17 mouse cellular contexts compared by ENCODE assay signal in the genomic region with DNA sequence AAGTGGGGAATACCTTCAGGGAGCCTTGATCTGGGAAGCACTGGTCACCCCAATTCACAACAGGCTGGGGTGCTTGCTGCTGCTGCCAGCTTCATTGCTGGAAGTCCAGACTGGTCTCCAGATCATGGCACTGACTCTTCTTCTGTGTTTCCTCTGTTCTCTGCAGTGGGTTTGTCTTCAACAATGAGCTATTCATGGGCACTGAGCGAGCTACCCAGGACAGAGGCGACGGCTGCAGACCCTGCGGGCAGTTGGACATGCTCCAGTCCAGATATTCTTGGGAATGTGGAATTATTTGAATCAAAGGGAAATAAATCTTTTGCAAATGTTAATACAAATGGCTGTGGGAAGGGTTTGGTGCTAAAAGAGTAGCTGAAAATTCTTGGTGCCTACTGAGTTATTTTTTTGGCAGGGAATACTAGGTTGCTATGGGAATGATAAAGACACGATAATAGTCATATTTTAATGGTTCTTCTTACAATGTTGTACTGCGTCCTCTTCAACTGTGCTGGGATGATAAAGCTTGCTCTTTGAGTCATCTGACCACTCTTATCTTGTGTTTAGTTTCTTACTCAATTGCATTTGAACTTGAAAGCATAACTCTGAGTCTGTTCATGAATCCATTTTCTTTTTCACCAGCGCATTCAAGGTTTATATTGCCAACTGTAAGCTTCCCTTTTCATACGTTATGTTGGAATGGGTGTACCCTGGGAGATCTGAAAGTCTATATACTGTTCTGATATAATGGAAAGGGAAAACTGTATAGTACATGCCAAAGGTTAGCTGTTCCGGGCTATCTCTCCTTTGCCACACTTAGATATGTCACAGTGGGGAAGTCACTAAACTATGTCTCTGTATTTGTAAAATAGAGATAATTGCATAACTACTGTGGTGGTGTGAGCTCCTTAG.
DNase-seq lines count a peak whose midpoint lies in the region; ATAC-seq lines count a peak whose summit lies in the region.
"Had no signal": no experiment of that assay in that cellular context is flagged by ENCODE, and none has a peak within 500 bp of the region (broad histone marks: within the 10 kb centered on the region; RNA-seq: fewer than 3 reads in every experiment).

No protein-coding gene starts in this region.

- no peak for DNase-seq in embryonic facial prominence, embryonic 10.5 days (ENCODE audit: low spot score)
- peak; percentile 71 for DNase-seq in MEL-GATA-1-ER (ENCODE audit: extremely low read depth, low read depth)
- peak; percentile 39 for DNase-seq in intestine, embryonic 14.5 days (ENCODE audit: low spot score)
- DNase-seq in right cerebral cortex, postnatal 4 days = no peak
- no peak for DNase-seq in frontal cortex, postnatal 25 days (ENCODE audit: low spot score in 2 of 2)
- DNase-seq in thymus, postnatal 10 days (ENCODE audit: low spot score in 2 of 2) = no peak
- DNase-seq: adrenal gland, postnatal 14 days; cerebellum, adult 2 months; thymus, postnatal 14 days had no signal

- 0 out of 2 replicates have a peak overlapping the region, but pooled peaks have one; percentile 1 for H3K27ac ChIP-seq in embryonic facial prominence, embryonic 15.5 days (replicated peaks)
- H3K27ac ChIP-seq in embryonic facial prominence, embryonic 10.5 days (replicated peaks) = no peak overlapping the region
- H3K27ac ChIP-seq in intestine, embryonic 14.5 days (ENCODE audit: low read depth) = no peak overlapping the region
- H3K27ac ChIP-seq: embryonic facial prominence, embryonic 12.5 days; hindbrain, embryonic 10.5 days; kidney, embryonic 15.5 days; limb, embryonic 13.5 days; midbrain, embryonic 10.5 days had no signal

- 68% methylated on average over 9 of the region's 9 CpGs for WGBS in embryonic facial prominence, embryonic 15.5 days
- 75% methylated on average over 9 of the region's 9 CpGs for WGBS in embryonic facial prominence, embryonic 10.5 days
- WGBS in intestine, embryonic 14.5 days = 71% methylated on average over 9 of the region's 9 CpGs

- H3K9me3 ChIP-seq in embryonic facial prominence, embryonic 15.5 days (replicated peaks) = no peaks in the 10 kb centered on the region
- H3K9me3 ChIP-seq in embryonic facial prominence, embryonic 10.5 days = no peaks in the 10 kb centered on the region
- no peaks in the 10 kb centered on the region for H3K9me3 ChIP-seq in intestine, embryonic 14.5 days (ENCODE audit: control insufficient read depth, low read length)
- H3K9me3 ChIP-seq: embryonic facial prominence, embryonic 12.5 days; heart, embryonic 12.5 days; hindbrain, embryonic 10.5 days; kidney, embryonic 15.5 days; limb, embryonic 13.5 days; midbrain, embryonic 10.5 days had no signal

- H3K9ac ChIP-seq in embryonic facial prominence, embryonic 15.5 days = no peak overlapping the region
- no peak overlapping the region for H3K9ac ChIP-seq in intestine, embryonic 14.5 days (ENCODE audit: low read length)
- H3K9ac ChIP-seq: embryonic facial prominence, embryonic 12.5 days; heart, embryonic 12.5 days; kidney, embryonic 15.5 days; limb, embryonic 13.5 days had no signal

- no peaks in the 10 kb centered on the region for H3K4me1 ChIP-seq in embryonic facial prominence, embryonic 15.5 days
- 0 out of 2 replicates have a peak, but pooled peaks cover 7% of the 10 kb centered on the region for H3K4me1 ChIP-seq in embryonic facial prominence, embryonic 10.5 days
- H3K4me1 ChIP-seq in intestine, embryonic 14.5 days (replicated peaks; ENCODE audit: control insufficient read depth, insufficient read depth, low read length) = no peaks in the 10 kb centered on the region
- H3K4me1 ChIP-seq: embryonic facial prominence, embryonic 12.5 days; heart, embryonic 12.5 days; limb, embryonic 13.5 days; midbrain, embryonic 10.5 days had no signal

- no peaks in the 10 kb centered on the region for H3K27me3 ChIP-seq in embryonic facial prominence, embryonic 15.5 days
- no peaks in the 10 kb centered on the region for H3K27me3 ChIP-seq in embryonic facial prominence, embryonic 10.5 days (replicated peaks; ENCODE audit: low read depth, poor library complexity, severe bottlenecking)
- H3K27me3 ChIP-seq in intestine, embryonic 14.5 days (replicated peaks; ENCODE audit: control insufficient read depth, insufficient read depth, low read length) = no peaks in the 10 kb centered on the region
- H3K27me3 ChIP-seq: embryonic facial prominence, embryonic 12.5 days; heart, embryonic 12.5 days; kidney, embryonic 15.5 days; limb, embryonic 13.5 days had no signal

- no peak overlapping the region for H3K4me3 ChIP-seq in embryonic facial prominence, embryonic 15.5 days (replicated peaks)
- no peak overlapping the region for H3K4me3 ChIP-seq in embryonic facial prominence, embryonic 10.5 days
- no peak overlapping the region for H3K4me3 ChIP-seq in intestine, embryonic 14.5 days (ENCODE audit: low read depth, low read length)
- H3K4me3 ChIP-seq: embryonic facial prominence, embryonic 12.5 days; heart, embryonic 12.5 days; hindbrain, embryonic 10.5 days; kidney, embryonic 15.5 days; limb, embryonic 13.5 days; midbrain, embryonic 10.5 days had no signal

- ATAC-seq in embryonic facial prominence, embryonic 15.5 days (ENCODE audit: insufficient number of reproducible peaks, low FRiP score, low TSS enrichment, low read depth) = no peak
- ATAC-seq in intestine, embryonic 14.5 days (replicated peaks; ENCODE audit: low FRiP score, low TSS enrichment, low read depth) = no peak
- peak; percentile 72 for ATAC-seq in megakaryocyte progenitor cell, adult 5-6 weeks (replicated peaks; ENCODE audit: poor library complexity)

- H3K36me3 ChIP-seq in embryonic facial prominence, embryonic 15.5 days = no peaks in the 10 kb centered on the region
- H3K36me3 ChIP-seq in embryonic facial prominence, embryonic 10.5 days (replicated peaks) = no peaks in the 10 kb centered on the region
- H3K36me3 ChIP-seq in intestine, embryonic 14.5 days (ENCODE audit: control insufficient read depth, insufficient read depth, low read length) = no peaks in the 10 kb centered on the region
- H3K36me3 ChIP-seq: embryonic facial prominence, embryonic 12.5 days; heart, embryonic 12.5 days; hindbrain, embryonic 10.5 days; kidney, embryonic 15.5 days; limb, embryonic 13.5 days; midbrain, embryonic 10.5 days had no signal

- H3K4me2 ChIP-seq in embryonic facial prominence, embryonic 15.5 days (replicated peaks) = no peak overlapping the region
- H3K4me2 ChIP-seq in intestine, embryonic 14.5 days (ENCODE audit: low read length) = no peak overlapping the region
- H3K4me2 ChIP-seq: embryonic facial prominence, embryonic 12.5 days; heart, embryonic 12.5 days; kidney, embryonic 15.5 days; limb, embryonic 13.5 days had no signal

Comparison
In these comparisons a context has a peak if more than half of its experiments do, and no peak if none do; other contexts are left out.
1. DNase-seq: peak in MEL-GATA-1-ER (single experiment) and intestine, embryonic 14.5 days (single experiment); none in embryonic facial prominence, embryonic 10.5 days (single experiment), right cerebral cortex, postnatal 4 days (single experiment), frontal cortex, postnatal 25 days (0 of 2) and thymus, postnatal 10 days (0 of 2).